Mouse (Mus musculus): ENCODE measurements at regions not wholly inside any gene's neighbourhood (a gene's known extent, or its start where the extent isn't known, plus 50 kb on each side); places are given as distances from the start of the nearest gene placed in this dataset.

DNA sequence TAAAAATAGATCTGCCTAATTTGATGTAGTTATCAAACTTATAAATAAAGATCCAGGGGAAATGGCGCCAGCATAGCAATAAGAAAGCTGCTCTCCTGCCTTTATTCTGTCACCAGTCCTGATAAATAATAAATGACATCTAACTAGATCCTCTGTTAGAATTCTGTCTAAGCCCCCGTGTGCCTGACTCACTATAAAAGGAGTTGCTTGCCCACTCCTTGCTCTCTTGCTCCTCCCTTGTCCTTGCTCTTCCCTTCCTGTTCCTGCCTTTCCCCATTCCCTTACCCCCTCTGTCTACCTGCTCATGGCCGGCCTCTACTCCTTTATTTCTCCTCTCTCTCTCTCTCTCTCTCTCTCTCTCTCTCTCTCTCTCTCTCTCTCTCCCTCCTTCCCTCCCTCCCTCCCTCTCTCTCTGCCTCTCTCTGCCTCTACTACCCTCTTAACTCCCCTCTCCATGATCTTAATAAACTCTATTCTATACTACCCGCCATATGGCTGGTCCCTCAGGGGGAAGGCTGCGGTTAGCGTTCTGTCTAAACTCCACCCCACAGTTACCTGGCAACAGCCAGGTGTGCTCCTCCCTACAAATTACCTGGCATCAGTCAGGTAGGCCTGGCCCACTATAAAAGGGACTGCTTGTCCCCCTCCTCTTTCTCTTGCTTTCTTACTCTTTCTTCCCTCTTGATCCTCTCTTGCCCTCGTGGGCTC lies 71.3 kb upstream of the Bmt2 start (continued):
- TF ChIP-seq MAFK (IDR thresholded peaks at IDR 0.05; ENCODE audit: insufficient replicate concordance, low read length) (no peak), UBTF (IDR thresholded peaks at IDR 0.05; ENCODE audit: low read depth, low read length) (no peak), MYC (IDR thresholded peaks at IDR 0.05; ENCODE audit: low read depth, low read length) (no peak), MAZ (IDR thresholded peaks at IDR 0.05; ENCODE audit: low read depth, low read length) (no peak)

GRCm38 (mm10) chr6:13747969-13748368 lies 70.2 kb upstream of the Bmt2 start:
- no peaks in the 10 kb centered on the region for H3K9me3 ChIP-seq (replicated peaks; ENCODE audit: low read length)
- in situ Hi-C loops (cut with MboI; ENCODE audit: low pct_ligation_motif_present, low pct_unique_long_range_greater_than_20kb, low sequenced_read_pairs): no loop called here
- no peak overlapping the region for H3K9ac ChIP-seq (ENCODE audit: insufficient read depth, low read depth)
- no peak for DNase-seq (ENCODE audit: extremely low read depth)
- no peak overlapping the region for H3K4me3 ChIP-seq (replicated peaks in 1 of 3; ENCODE audit: low read depth in 2 of 3, low read length in 2 of 3, poor library complexity in 1 of 3)
- H3K27ac ChIP-seq (ENCODE audit: insufficient read depth, low read depth): no peak overlapping the region
- H3K27me3 ChIP-seq (replicated peaks): no peaks in the 10 kb centered on the region
- no peaks in the 10 kb centered on the region for H3K36me3 ChIP-seq (replicated peaks in 1 of 2; ENCODE audit: control insufficient read depth in 1 of 2, insufficient read depth in 1 of 2, low read length in 1 of 2)
- no peaks in the 10 kb centered on the region; a peak in 1 of 4 replicates for H3K4me1 ChIP-seq (ENCODE audit: control insufficient read depth in 1 of 2, insufficient read depth in 2 of 2)
- no peak for TF ChIP-seq BHLHE40 (IDR thresholded peaks at IDR 0.05; ENCODE audit: low read depth, low read length)
- dilution Hi-C loops (cut with MboI; ENCODE audit: extremely low pct_ligation_motif_present, extremely low pct_unique_long_range_greater_than_20kb, low sequenced_read_pairs): no loop called here
- H3K4me2 ChIP-seq (ENCODE audit: insufficient read depth, low read depth, poor library complexity, severe bottlenecking): no peak overlapping the region
- H3K79me2 ChIP-seq (replicated peaks; ENCODE audit: control insufficient read depth, extremely low read depth, insufficient read depth, poor library complexity, severe bottlenecking): no peaks in the 10 kb centered on the region

- H3K9me3 ChIP-seq (replicated peaks; ENCODE audit: low read length): no peaks in the 10 kb centered on the region
- no peaks in the 10 kb centered on the region for H3K36me3 ChIP-seq (replicated peaks in 1 of 2; ENCODE audit: control insufficient read depth in 1 of 2, insufficient read depth in 1 of 2, low read length in 1 of 2)
- H3K9ac ChIP-seq (ENCODE audit: insufficient read depth, low read depth): no peak overlapping the region
- H3K27me3 ChIP-seq (replicated peaks): no peaks in the 10 kb centered on the region
- DNase-seq (ENCODE audit: extremely low read depth): no peak
- TF ChIP-seq NRF1 (IDR thresholded peaks at IDR 0.05; ENCODE audit: low read depth, low read length): no peak
- no peak for TF ChIP-seq ZC3H11A (IDR thresholded peaks at IDR 0.05; ENCODE audit: low read depth, low read length)
- no peak for TF ChIP-seq EP300 (IDR thresholded peaks at IDR 0.05; ENCODE audit: low read length)
- in situ Hi-C loops (cut with MboI; ENCODE audit: low pct_ligation_motif_present, low pct_unique_long_range_greater_than_20kb, low sequenced_read_pairs): no loop called here
- H3K4me1 ChIP-seq (ENCODE audit: control insufficient read depth in 1 of 2, insufficient read depth in 2 of 2): no peaks in the 10 kb centered on the region; a peak in 1 of 4 replicates
- no peaks in the 10 kb centered on the region for H3K79me2 ChIP-seq (replicated peaks; ENCODE audit: control insufficient read depth, extremely low read depth, insufficient read depth, poor library complexity, severe bottlenecking)
- no peak overlapping the region for H3K4me3 ChIP-seq (replicated peaks in 1 of 3; ENCODE audit: low read depth in 2 of 3, low read length in 2 of 3, poor library complexity in 1 of 3)
- no peak overlapping the region for H3K4me2 ChIP-seq (ENCODE audit: insufficient read depth, low read depth, poor library complexity, severe bottlenecking)
- dilution Hi-C loops (cut with MboI; ENCODE audit: extremely low pct_ligation_motif_present, extremely low pct_unique_long_range_greater_than_20kb, low sequenced_read_pairs): no loop called here
- no peak overlapping the region for H3K27ac ChIP-seq (ENCODE audit: insufficient read depth, low read depth)
Observed at GRCm38 (mm10) chr6:13746577-13747482, 69.1 kb upstream of the Bmt2 start.

All from CH12.LX (cell line).